Mouse (Mus musculus): ENCODE data around the gene Atrnl1.

DNA sequence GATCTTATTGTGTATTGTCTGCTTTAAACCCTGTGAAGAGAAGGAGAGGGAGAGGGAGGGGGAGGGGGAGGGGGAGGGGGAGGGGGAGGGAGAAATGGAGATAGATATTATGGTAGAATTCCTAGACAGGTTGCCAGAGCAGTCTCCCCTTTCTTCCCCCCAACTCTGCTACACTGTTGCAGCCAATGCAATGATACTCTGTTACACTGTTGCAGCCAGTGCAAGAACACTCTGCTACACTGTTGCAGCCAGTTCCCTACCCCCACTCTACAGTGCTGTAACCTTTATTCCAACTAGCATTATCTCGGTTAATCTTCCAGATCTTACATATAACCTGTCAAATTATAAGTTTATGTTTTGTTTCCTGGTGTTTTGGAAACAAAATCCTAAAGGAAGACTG is 400.8 kb downstream of the Atrnl1 start:
- TF ChIP-seq EP300 (IDR thresholded peaks at IDR 0.05; ENCODE audit: insufficient read depth, low read depth, low read length), result no peak
- no peak for TF ChIP-seq CTCF (IDR thresholded peaks at IDR 0.05; ENCODE audit: low read depth, low read length)
- no peak for TF ChIP-seq POLR2A (IDR thresholded peaks at IDR 0.05; ENCODE audit: insufficient read depth, low read length)
